Mouse (Mus musculus) 3T3-L1 (cell line): ENCODE data around the gene Gast.
"Not testable (repeated sequence)": the region's sequence is repeated elsewhere in the genome, so short reads cannot be mapped to it uniquely, and the experiment has no call there.

Experiments
- DNase-seq: peaks from one replicate; pipeline ENCODE4 v3.0.0-alpha.2; 2015; ENCODE audit warnings: low read depth, low spot score

Gast gene

DNA sequence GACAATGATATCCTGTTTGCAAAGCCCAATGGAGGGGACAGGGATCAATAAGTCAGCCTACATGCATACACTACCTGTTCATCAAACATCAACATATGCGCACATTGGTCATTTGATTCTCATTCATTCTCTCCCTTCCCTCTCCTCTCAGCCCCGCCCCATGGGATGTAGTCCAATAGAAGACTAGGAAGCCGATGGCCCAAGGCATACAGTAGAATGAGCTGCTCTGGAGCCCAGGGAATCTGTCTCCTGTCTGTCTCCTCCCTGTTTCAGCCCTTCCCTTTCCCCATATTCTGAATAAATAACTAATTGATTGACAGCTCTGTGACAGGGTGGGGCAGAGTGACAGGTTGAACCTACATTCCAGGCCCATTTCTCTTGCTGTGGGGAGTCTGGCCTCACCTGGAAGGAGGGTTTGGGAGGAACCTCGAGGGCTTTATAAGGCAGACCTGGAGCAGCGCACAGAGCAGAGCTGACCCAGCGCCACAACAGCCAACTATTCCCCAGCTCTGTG lies at the start of gene Gast:
Gast (plus strand) TSS at position 464 of the 514 bp plus-strand sequence.
- no peak for DNase-seq

DNA sequence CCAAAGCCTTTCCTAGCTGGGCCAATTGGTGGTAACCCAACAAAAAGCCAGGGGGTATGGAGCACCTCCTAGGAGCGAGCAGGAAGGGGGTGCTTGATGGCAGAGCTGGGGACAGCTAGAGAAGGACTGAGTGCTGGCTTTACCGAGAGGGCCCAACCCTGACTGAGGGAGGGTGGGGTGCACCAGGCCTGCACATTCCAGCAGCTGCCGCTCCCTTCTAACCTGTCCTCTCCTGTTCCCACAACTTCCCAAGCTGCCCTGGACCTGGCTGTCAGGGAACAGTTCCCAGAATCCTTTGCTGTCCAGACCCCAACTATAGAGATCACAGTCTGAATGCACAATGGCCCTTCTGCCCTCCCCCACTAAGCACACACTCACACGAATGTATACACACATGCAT lies 49.2 kb upstream of the Gast start:
- no peak for DNase-seq

DNA sequence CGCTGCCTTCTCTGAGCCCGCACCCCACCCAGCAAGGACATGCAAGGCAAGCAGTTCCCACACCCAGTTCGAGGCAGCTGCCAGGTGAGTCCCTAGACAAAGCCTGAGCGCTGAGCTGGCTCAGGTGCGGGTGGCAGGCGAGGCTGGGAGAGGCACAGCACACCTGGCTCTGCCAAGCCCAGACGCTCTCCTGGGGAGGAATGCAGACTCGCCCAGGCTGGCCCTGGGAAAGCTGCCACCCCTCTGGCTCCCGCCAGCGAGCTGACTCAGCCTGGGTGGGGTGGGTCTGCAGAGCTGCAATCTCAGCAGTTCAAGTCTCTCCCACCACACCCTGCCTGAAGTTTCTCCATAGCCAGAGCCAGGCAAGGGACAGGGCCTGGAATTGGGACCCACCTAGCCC lies 47.2 kb upstream of the Gast start:
- peak; percentile 84 for DNase-seq

DNA sequence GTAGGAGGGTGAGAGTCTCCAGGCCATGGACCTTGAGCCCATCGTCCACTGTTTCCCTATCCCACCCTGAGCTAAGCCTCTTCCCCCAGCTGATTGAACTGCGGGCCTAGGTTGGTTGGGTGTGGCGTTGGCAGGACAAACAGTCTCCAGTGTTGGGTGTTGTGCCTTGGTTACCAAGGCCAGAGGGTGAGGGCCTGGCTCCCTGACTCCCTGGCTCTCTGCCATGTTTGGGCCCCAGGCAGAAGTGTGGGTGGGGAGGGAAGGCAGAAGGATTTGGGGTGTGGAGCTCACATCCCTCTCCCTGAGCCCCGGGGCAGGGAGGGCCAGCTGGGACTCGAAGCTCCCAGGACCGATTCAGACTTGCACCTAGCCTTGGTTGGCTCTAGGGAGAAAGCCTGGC lies 45.3 kb upstream of the Gast start:
- peak; percentile 62 for DNase-seq

DNA sequence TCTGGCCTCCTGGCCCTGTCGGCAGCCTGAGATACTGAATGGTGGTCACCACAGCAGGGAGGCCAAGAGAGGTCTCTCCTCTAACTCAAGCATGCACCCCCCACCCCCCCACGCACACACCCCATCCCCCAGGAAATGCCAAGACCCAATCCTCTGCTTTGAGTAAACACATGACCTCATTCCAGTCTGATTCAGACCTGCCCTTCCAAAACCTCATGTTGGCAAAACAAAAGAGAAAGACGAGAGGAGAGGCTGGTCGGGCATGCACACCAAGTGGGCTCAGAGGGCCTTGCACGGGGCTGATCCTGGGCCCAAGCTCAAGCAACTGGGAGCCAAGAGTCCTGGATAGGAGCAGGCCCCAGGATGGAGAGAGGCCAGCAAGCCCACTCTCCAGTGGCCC lies 44.0 kb upstream of the Gast start:
- DNase-seq, result peak; percentile 73

DNA sequence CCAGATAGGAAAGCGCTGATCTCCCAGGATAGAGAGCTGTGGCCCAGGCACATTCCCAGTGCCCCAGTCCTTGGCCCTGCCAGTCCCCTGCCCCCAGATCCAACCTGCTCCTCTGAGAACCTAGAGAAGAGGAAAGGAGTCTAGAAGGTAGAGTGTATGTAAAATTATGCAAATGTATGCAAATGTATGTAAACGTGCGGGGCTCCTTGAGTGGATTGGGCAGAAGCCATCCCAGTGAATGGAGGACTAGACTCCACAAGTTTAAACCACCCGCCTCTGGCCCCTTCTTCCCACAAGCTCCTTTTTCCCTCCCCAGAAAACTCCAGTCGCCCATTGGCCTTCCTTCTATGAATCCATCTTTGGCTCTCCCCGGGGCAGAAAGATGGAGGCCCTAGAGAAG lies 41.3 kb upstream of the Gast start:
- DNase-seq, result no peak

DNA sequence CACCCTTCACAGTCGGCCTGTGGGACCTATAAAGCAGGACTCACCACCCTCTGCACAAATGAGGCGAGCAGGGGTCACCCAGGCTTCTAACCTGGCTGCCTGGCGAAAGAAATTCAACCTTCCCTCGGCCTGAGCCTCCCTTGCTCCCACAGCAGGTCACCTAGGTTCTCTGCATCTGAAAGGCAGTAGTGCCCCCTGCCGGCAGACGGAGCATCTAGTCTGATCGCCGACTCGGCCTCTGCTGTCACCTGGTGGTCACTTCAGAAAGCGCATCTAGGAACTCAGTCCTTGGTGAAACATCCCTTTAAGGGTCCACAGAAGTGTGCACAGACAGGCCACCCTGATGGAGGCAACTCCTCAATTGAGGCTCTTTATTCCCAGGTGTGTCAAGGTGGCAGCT lies 38.9 kb upstream of the Gast start:
- DNase-seq, result peak; percentile 92

DNA sequence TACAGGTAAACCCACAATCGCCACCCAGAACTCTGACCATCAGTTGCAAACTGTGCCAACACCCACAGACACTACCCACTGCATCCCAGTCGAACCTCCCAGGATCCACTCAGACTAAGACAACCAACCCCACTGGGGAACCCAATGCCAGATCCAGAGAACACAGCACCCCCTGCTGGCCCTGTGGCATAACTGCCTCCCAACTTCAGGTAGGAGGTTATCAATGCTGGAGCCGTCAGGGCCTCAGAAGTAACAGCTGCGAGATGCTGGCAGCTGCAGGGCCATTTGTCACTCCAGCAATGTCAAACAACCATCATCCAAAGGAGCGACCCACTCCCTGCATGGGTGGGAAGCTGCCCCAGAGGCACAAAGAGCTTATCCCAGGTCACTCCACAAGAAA lies 36.4 kb upstream of the Gast start:
- DNase-seq, result peak; percentile 39

DNA sequence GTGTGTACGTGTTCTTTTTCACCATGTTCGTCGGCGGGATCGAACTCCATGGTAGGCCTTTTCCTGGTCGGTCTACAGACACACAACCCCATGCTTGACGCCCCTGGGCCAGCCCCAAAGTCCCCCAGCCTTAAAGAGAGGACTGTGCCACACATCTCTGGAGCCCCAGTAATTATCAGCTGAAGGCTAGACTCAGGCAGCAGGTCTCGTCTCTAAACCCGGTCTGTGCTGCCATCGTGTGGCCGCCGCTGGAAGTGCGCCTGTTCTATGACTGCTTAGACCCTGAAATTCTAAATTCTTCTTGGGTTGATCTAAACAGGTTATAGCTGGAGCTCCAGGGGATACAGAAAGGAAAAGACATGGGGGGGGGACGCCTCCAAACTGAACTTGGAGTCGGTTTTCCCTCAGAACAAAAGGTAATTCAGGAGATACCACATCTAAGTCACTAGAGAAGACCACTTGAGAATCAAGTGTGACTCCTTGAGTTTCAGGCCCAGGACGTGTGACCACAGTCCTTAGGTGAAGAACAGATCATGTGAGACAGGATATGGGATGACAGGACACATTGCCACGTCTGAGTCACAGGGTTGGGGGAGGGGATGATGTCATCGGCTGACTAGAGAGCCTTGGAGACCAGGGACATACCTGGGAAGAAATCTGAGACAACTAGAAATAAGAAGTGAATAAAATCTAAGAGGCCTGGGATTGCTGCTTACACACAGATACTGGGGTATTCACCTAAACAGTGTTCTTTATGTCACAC lies 35.8 kb upstream of the Gast start:
- DNase-seq, result peak; percentile 91

DNA sequence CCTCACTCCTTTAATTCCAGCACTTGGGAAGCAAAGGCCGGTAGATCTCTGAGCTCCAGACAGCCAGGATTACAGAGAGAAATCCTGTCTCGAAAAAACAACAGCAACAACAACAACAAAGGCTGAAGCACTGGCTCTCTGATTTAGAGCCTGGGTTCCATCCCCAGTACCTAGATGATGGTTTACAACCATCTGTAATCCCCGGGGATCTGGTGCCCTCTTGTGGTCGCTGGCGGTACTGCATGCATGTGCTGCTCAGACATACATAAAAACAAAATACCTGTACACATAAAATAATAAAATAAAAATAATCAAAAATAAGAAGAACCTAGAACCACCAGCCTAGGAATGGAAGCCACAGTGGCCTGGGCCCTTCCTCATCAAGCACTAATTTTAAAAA lies 33.9 kb upstream of the Gast start:
- DNase-seq, result peak; percentile 84

DNA sequence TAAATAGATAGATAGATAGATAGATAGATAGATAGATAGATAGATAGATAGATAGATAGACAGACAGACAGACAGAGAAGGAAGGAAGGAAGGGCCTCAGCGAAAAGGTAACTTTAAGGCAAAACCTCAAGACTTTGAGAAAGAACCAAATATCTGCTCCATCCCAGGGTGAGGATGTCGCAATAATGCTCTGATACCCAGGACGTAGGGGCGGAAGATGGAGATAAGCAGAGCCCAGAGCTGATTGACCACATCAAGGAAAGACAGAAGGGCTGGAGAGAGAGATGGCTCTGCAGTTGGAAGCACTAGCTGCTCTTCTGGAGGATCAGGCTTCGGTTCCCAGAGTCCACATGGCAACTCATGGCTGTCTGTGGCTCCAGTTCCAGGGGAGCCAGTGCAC lies 32.9 kb upstream of the Gast start:
- no peak for DNase-seq

DNA sequence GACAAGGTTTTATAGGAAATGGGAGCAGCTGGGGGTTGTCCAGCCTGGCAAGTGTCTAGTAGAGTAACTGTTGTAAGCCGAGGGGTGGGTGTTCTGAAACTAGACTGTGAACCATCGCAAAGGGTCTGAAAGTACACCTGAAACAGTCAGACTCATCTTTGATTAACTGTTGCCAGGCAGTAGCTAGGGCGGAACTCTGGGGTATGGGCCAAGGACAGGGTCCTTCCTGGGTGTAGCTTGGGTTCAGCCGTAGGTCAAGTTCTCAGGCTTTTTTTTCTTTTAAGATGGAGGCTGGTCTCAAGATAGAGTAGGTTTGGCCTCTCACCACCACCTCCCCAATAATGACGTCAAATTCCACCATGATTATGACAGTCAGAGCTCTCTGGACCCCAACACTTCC lies 26.3 kb upstream of the Gast start:
- no peak for DNase-seq

DNA sequence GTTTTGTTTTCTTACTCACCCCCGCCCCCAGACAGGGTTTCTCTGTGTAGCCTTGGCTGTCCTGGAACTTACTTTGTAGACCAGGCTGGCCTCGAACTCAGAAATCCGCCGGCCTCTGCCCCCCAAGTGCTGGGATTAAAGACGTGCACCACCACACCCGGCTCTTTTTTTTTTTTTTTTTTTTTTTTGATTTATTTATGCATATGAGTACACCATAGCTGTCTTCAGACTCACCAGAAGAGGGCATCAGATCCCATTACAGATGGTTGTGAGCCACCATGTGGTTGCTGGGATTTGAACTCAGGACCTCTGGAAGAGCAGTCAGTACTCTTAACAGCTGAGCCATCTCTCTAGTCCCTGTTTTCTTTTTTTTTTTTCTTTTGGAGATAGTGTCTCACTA lies 25.5 kb upstream of the Gast start:
- not testable (repeated sequence) for DNase-seq

DNA sequence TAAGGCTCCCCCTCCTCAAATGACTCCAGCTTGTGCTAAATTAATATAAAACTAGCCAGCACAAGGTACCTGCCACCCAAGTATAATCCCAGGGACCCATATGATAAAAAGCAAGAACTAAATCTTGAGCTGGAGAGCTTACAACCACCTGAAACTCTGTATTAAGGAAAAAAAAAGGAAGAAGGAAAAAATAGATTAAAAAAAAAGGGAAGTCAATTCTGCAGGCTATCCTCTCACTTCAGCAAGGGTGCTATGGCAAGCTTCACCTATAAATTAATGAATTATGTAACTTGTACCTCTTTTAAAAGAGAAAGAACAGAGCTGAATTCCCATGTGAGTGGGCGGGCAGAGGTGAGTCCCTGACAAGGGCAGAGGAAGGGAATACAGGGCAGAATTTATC lies 22.6 kb upstream of the Gast start:
- DNase-seq, result no peak

DNA sequence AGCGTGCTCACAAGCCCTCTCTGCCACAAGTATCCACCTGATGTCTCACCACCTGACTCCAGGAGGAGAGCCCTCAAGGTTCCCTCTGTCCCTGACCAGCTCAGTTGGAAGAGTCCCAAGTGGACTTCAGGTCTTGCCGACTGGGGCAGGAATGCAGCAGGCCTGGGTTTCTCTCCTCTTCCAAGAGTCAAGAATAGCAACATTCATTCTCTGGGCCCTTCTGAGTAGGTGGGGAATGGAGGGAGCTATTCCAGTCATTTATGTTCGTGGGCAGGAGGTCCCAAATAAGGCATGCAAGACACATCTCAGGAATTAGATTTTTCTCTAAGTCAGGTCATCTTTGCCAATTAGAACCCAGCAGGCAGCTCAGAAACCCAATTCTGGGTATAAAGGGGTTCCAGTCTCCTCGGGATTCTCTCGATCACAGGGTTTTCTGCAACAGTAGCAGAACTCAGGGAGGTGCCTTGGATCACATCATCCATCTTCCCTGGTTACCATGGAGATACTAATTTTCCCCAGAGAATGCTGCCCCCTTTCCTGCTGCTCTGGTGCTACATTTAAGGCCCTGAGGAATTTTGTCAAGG lies 22.0 kb upstream of the Gast start:
- no peak for DNase-seq

DNA sequence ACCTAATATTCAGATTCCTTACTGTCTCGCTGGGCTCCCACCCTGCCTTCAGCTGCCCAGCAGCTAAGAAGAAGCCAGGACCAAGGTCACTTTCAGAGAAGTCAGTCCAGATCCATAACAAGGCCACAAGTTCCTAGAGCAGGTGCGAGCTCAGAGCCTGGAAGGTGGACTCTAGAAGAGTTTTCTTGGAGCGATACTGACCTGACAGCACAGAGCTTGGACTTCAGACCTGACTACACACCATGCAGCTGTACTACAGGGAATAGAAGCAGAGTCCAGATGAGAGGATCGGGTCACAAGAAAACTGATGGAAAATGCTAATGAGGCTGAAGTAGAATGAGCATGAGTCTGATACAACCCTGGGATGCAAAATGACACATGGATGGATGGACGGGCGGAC lies 20.8 kb upstream of the Gast start:
- no peak for DNase-seq

DNA sequence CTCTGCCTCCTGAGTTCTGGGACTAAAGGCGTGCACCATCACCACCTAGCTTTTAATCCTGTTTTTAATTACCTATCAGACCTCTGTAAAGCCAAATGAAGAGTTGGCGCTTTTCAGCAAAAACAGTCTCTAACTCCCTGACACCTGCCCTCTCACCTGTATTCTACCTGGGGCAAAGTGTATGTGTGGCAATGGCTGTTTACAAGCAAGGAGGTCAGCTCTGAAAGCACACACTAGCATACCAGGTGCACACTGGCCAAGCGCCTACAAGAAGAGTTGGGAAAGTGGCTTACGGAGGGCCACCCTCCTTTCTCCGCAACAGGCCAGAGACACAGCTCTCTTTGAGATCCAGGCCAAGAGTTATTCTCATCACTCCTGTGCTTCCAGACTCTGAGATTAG lies 18.8 kb upstream of the Gast start:
- DNase-seq, result no peak

DNA sequence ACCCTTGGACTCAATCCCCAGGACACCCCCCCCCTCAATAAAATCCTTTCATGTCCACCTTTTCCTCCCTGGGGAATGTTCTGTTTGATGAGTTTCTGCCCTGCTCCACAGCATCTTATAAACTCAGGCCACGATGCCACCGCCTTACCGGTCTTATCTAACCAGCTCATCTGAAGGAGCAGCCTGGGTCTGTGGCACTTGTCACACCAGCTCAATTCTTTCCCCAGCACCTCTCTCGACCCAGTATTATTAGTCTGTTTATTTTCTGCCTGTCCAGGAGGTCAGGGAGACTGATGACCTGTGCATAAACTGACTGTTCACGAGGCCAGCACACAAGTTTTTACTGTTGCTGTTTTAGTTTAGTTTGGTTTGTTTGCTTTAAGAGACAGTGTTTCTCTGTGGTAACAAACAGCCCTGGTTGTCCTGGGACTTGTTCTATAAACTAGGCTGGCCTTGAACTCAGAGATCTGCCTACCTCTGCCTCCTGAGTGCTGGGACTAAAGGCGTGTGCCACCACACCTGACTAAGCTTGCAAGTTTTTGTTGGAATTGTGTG lies 16.3 kb upstream of the Gast start:
- DNase-seq, result no peak

DNA sequence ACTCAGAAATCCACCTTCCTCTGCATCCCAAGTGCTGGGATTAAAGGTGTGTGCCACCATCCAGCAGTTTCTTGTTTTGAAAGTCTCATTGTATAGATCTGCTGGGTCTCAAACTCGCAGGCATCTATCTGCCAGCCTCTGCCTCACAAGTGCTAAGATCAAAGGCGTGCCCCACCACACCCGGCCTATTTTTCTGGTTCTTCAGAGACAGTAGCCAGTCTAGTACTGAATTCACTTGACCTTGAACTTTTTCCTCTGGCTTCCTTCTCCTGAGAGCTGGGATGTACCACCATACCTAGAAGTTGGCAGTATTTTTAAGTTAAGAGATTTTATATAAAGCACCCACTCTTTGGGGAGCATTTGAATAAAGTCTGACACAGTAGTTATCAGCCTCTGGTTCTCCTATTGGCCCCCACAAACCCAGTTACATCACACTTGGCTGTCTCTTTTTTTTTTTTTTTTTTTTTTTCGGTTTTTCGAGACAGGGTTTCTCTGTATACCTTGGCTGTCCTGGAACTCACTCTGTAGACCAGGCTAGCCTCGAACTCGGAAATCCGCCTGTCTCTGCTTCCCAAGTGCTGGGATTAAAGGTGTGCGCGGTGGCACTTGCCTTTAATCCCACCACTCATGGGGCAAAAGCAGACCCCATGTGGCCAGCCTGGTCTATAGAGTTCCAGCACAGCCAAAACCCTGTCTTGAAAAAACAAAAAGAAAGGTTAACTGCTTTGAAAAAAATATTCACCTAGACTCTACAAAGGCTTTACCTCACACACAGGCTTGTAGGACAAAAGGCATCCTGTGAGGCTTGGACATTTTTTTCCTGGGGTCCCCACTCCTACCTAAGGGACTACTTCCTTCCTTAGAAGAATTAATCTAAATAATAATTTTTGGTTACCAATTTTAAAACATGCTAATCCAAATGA lies 15.4 kb upstream of the Gast start:
- no peak for DNase-seq

DNA sequence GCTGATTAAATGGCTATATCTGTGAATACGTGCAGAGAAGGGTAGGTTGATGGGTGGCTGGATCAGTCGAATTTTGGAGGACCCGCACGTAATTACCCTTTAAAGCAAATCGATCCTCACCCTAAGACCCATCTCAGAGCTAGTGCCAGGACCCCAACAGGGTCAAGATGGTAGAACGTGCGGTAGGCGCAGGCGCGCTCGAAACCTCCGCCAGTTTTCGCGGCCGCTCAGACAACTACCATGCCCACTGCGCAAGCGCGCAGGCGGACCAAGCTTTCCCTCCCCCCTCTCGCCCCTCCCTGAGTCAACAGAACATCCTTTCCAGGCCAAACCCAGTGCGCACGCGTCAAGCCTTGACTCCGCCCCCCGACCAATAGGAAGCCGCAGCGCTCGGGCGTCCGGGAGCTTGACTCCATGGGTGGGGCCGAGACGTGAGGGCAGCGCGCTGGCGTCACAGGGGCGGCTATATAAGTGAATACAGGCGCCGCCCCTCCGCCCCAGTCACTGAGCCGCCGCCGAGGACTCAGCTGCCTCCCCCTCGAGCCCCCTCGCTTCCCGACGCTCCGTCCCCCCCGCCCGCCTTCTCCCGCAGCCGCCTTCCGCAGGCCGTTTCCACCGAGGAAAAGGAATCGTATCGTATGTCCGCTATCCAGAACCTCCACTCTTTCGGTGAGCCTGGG lies 14.6 kb upstream of the Gast start, which contains the start of gene Eif1:
Eif1 (plus strand) TSS at position 394 of the 680 bp plus-strand sequence.
- DNase-seq, result peak; percentile 100

DNA sequence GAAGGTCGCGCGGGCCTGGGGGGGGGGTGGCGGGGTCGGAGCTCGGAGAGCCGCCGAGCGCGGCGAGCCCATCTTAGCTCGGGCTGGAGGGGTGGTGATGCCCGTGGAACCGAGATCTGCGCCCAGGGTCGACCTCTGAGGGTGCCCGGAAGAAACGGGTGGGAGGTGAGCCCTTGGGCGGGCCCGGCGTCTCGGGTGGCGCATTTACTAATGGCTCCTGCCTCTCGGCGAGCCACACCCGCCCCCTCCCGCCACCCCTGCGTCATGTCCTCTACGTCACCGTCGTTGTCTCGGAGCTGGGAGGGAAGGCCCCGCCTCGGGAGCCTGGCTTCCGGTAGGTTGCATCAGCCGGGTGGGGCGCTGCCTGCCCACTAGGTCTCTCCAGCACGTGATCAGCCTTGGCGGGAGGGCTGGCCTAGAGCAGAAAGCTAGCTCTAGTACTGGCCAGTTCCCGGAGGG lies 14.0 kb upstream of the Gast start:
- peak; percentile 98 for DNase-seq
